In genomic region chr19:42868958-42869662, GRCm38 (mm10) we compare ENCODE assay signal across 19 mouse cellular contexts.
DNase-seq lines count a peak whose midpoint lies in the region; ATAC-seq and TF ChIP-seq lines count a peak whose summit lies in the region.
"Had no signal": no experiment of that assay in that cellular context is flagged by ENCODE, and none has a peak within 500 bp of the region (broad histone marks: within the 10 kb centered on the region; RNA-seq: fewer than 3 reads in every experiment).

No protein-coding gene starts in this region.

- H3K36me3 ChIP-seq in heart, embryonic 13.5 days = no peaks in the 10 kb centered on the region
- H3K36me3 ChIP-seq in limb, embryonic 10.5 days = no peaks in the 10 kb centered on the region
- H3K36me3 ChIP-seq in intestine, postnatal 0 days (ENCODE audit: control insufficient read depth, insufficient read depth) = no peaks in the 10 kb centered on the region
- H3K36me3 ChIP-seq: forebrain, embryonic 15.5 days; hindbrain, embryonic 15.5 days; neural tube, embryonic 13.5 days; stomach, embryonic 15.5 days had no signal

- ATAC-seq in heart, embryonic 13.5 days (ENCODE audit: extremely low read depth, insufficient number of reproducible peaks, low FRiP score, low TSS enrichment) = no peak; the same call in 1 of the 2 replicates
- ATAC-seq in intestine, postnatal 0 days = no peak
- ATAC-seq: forebrain, embryonic 15.5 days; Patski had no signal

- peak overlapping the region; percentile 43 for H3K27ac ChIP-seq in heart, embryonic 13.5 days (replicated peaks)
- peak overlapping the region; percentile 66 for H3K27ac ChIP-seq in limb, embryonic 10.5 days
- H3K27ac ChIP-seq in intestine, postnatal 0 days (ENCODE audit: low read depth, low read length) = no peak overlapping the region
- H3K27ac ChIP-seq: forebrain, embryonic 15.5 days; hindbrain, embryonic 15.5 days; neural tube, embryonic 13.5 days; stomach, embryonic 15.5 days had no signal

- no peaks in the 10 kb centered on the region for H3K9me3 ChIP-seq in heart, embryonic 13.5 days
- no peaks in the 10 kb centered on the region for H3K9me3 ChIP-seq in limb, embryonic 10.5 days (replicated peaks)
- no peaks in the 10 kb centered on the region for H3K9me3 ChIP-seq in intestine, postnatal 0 days (ENCODE audit: control insufficient read depth)
- H3K9me3 ChIP-seq: forebrain, embryonic 15.5 days; hindbrain, embryonic 15.5 days; neural tube, embryonic 13.5 days; stomach, embryonic 15.5 days had no signal

- WGBS in heart, embryonic 13.5 days = 16% methylated on average over 3 of the region's 3 CpGs
- 29% methylated on average over 3 of the region's 3 CpGs for WGBS in limb, embryonic 10.5 days
- WGBS in intestine, postnatal 0 days = 41% methylated on average over 3 of the region's 3 CpGs

- TF ChIP-seq CTCF in intestine, postnatal 0 days (IDR thresholded peaks at IDR 0.05; ENCODE audit: low read depth) = no peak

- no peak overlapping the region for H3K4me3 ChIP-seq in heart, embryonic 13.5 days
- no peak overlapping the region for H3K4me3 ChIP-seq in limb, embryonic 10.5 days
- no peak overlapping the region for H3K4me3 ChIP-seq in intestine, postnatal 0 days (ENCODE audit: low read depth, low read length)
- H3K4me3 ChIP-seq: forebrain, embryonic 15.5 days; hindbrain, embryonic 15.5 days; neural tube, embryonic 13.5 days; stomach, embryonic 15.5 days had no signal

- H3K9ac ChIP-seq in heart, embryonic 13.5 days = 0 out of 2 replicates have a peak overlapping the region, but pooled peaks have one; percentile 6
- H3K9ac ChIP-seq in intestine, postnatal 0 days (ENCODE audit: low read depth, low read length) = no peak overlapping the region
- H3K9ac ChIP-seq: forebrain, embryonic 15.5 days; hindbrain, embryonic 15.5 days; neural tube, embryonic 13.5 days; stomach, embryonic 15.5 days had no signal

- peaks cover 33% of the 10 kb centered on the region for H3K4me1 ChIP-seq in heart, embryonic 13.5 days
- H3K4me1 ChIP-seq in limb, embryonic 10.5 days = peaks cover 59% of the 10 kb centered on the region
- H3K4me1 ChIP-seq in intestine, postnatal 0 days (replicated peaks; ENCODE audit: control insufficient read depth, insufficient read depth, low read length) = no peaks in the 10 kb centered on the region
- H3K4me1 ChIP-seq: forebrain, embryonic 15.5 days; hindbrain, embryonic 15.5 days; neural tube, embryonic 13.5 days; stomach, embryonic 15.5 days had no signal

- DNase-seq in adrenal gland, postnatal 14 days = peak; percentile 11
- DNase-seq in adrenal gland, adult 18-20 months (ENCODE audit: low spot score in 2 of 2) = no peak
- DNase-seq in MN1 (ENCODE audit: low spot score) = peak; percentile 22
- DNase-seq in limb, embryonic 10.5 days (ENCODE audit: low spot score) = peak; percentile 47
- no peak for DNase-seq in right cerebral cortex, adult 2 months (ENCODE audit: low spot score in 2 of 2)
- DNase-seq in cerebellum, postnatal 4 days (ENCODE audit: low spot score in 2 of 2) = no peak
- DNase-seq: cerebellum, adult 9-11 months; embryo, embryonic 11 days; kidney, adult 8-10 months; kidney, postnatal 36 days; lung, adult 18-20 months; thymus, postnatal 36 days had no signal

- H3K27me3 ChIP-seq in heart, embryonic 13.5 days (replicated peaks) = no peaks in the 10 kb centered on the region
- no peaks in the 10 kb centered on the region for H3K27me3 ChIP-seq in limb, embryonic 10.5 days (ENCODE audit: low read depth, poor library complexity, severe bottlenecking)
- no peaks in the 10 kb centered on the region for H3K27me3 ChIP-seq in intestine, postnatal 0 days (replicated peaks; ENCODE audit: control insufficient read depth, insufficient read depth, low read length)
- H3K27me3 ChIP-seq: forebrain, embryonic 15.5 days; hindbrain, embryonic 15.5 days; neural tube, embryonic 13.5 days; stomach, embryonic 15.5 days had no signal

- H3K4me2 ChIP-seq in heart, embryonic 13.5 days = no peak overlapping the region
- no peak overlapping the region for H3K4me2 ChIP-seq in intestine, postnatal 0 days (replicated peaks; ENCODE audit: low read depth)
- H3K4me2 ChIP-seq: forebrain, embryonic 15.5 days; hindbrain, embryonic 15.5 days; neural tube, embryonic 13.5 days; stomach, embryonic 15.5 days had no signal

Comparison
In these comparisons a context has a peak if more than half of its experiments do, and no peak if none do; other contexts are left out.
1. DNase-seq: peak in adrenal gland, postnatal 14 days (single experiment), MN1 (single experiment) and limb, embryonic 10.5 days (single experiment); none in adrenal gland, adult 18-20 months (0 of 2), right cerebral cortex, adult 2 months (0 of 2) and cerebellum, postnatal 4 days (0 of 2).